Mouse (Mus musculus) megakaryocyte, embryonic 14.5 days (primary cell): ENCODE results near the gene Mboat2. TPM values are rescaled to one million over a fixed set of nuclear protein-coding genes. Genes with fewer than 3 reads are reported as not detected.

Experiments used
- H3K27me3 ChIP-seq: replicated peaks from 2 replicates; pipeline ENCODE3; 2012; ENCODE audit warnings: inconsistent platforms
- H3K36me3 ChIP-seq: replicated peaks from 2 replicates; pipeline ENCODE3; 2012; ENCODE audit warnings: low read length, inconsistent platforms, mixed read lengths
- H3K4me1 ChIP-seq: 2 replicates; pipeline ENCODE4 v1.6.1; 2012; ENCODE audit warnings: inconsistent platforms
- H3K4me3 ChIP-seq: replicated peaks from 2 replicates; pipeline ENCODE3; 2012; ENCODE audit warnings: moderate library complexity, mild to moderate bottlenecking, inconsistent platforms
- H3K9me3 ChIP-seq: 2 replicates; pipeline ENCODE4 v1.6.1; 2012; ENCODE audit warnings: inconsistent platforms
- FLI1 ChIP-seq: IDR thresholded peaks from 2 replicates; pipeline ENCODE4 v1.6.1; 2012; ENCODE audit warnings: low read length, inconsistent platforms, mixed read lengths
- GATA1 ChIP-seq: IDR thresholded peaks from 3 replicates; pipeline ENCODE4 v1.6.1; 2012; ENCODE audit warnings: mixed read lengths, low read length, inconsistent platforms, borderline replicate concordance
- polyA plus RNA-seq: library from polyadenylated mRNA; stranded (reverse); fragments of >175 nt; gene quantifications from 2 replicates; pipeline ENCODE4 v1.2.3, GENCODE M21; 2012; ENCODE audit warnings: low replicate concordance; ENCODE audit not compliant: insufficient read depth

Gene Mboat2
- polyA plus RNA-seq, result 1.6 and 3.3 TPM in 2 replicates

DNA sequence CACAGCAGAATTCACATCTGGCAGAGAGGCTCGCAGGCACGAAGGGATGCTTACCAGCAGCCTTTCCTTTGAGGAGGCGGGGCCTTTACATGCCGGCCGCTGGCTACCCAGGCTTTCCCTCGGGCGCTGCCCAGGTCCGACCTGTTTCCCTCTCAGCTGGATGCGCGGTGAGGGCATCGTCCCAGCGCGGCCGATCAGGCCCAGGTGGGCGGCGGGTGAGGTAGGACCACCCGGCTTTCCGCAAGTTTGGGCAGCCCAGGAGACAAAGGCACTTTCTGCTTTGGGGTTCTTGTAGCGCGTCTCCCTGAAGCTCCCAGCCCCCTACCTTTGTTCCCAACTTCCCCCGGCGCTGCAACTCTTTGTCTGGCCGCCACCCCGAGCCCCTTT is at the start of gene Mboat2:
Gene Mboat2 (plus strand): TSS at position 114 of the 387 bp plus-strand sequence.
- Histone ChIP-seq H3K27me3 (peaks cover 16% of the 10 kb centered on the region), H3K4me1 (peaks cover 34% of the 10 kb centered on the region)
- TF ChIP-seq GATA1, result no peak
- TF ChIP-seq FLI1, result no peak

DNA sequence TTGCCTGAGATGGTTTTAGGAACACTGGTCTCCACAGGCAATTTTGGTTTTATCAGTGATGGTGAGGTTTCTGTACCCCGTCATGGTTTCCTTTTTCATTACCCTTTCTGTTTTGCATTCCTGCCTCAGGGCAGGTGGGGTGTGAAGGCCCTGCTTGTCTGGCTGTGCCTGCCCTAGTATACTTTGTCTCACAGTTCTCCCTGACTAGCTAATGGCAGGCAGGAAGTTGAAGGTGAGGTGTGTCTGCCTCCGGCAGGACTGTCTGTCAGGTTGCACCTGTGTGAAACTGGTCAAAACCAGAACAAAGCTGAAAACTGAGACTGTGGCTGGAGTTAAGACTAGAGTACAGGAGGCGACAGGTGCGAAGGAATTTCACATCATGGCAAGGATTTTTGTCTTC is 46.9 kb upstream of the Mboat2 start:
- Histone ChIP-seq H3K27me3 (peaks cover 4% of the 10 kb centered on the region), H3K4me3 (no peak overlapping the region), H3K4me1 (peaks cover 20% of the 10 kb centered on the region), H3K36me3 (no peaks in the 10 kb centered on the region), H3K9me3 (no peaks in the 10 kb centered on the region)
- TF ChIP-seq GATA1 (no peak), FLI1 (no peak)

More for the DNA sequence above, at the start of gene Mboat2:
- Histone ChIP-seq H3K4me3 (peak within 1 kb of the TSS; percentile 98), H3K36me3 (no peaks in the 10 kb centered on the region), H3K9me3 (no peaks in the 10 kb centered on the region)

DNA sequence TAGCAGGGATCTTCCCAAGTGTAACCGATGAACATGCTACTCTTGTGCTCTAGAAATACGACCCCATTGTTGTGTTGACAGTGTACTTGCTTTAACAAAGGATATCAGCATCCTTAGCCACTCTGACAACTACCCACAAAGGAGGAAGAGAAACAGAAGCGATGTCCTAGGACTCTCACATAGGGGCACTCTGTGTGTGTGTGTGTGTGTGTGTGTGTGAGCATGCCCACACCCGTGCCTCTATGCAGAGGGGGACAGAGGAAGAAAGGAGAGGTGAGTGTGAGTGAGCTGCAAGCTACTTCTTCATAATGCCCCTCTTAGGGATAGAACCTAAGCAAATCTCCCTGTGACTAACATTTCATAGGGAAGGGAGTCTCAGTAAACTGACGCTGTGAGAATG is 44.8 kb upstream of the Mboat2 start:
- TF ChIP-seq GATA1, result no peak
- TF ChIP-seq FLI1, result no peak
- H3K4me1 ChIP-seq, result peaks cover 22% of the 10 kb centered on the region
- H3K27me3 ChIP-seq, result peaks cover 4% of the 10 kb centered on the region
- H3K4me3 ChIP-seq, result no peak overlapping the region
- H3K9me3 ChIP-seq, result no peaks in the 10 kb centered on the region
- H3K36me3 ChIP-seq, result no peaks in the 10 kb centered on the region

DNA sequence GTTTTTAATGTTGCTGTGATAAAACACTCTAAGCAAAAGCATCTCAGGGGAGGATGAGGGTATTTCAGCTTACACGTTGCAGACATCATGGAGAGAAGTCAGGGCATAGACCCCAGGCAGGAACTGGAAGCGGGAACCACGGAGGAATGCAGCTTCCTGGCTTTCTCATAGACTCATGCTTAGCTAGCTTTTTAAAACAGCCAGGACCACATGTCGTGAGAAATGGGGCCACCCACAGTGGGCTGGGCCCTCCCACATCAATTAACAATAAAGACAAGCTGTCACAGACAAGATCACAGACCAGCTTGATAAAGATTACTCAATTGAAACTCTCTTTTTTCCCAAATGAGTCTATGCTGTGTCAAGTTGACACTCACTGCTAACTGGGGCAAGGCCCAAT is 44.4 kb upstream of the Mboat2 start:
- peaks cover 22% of the 10 kb centered on the region for H3K4me1 ChIP-seq
- TF ChIP-seq GATA1, result no peak

DNA sequence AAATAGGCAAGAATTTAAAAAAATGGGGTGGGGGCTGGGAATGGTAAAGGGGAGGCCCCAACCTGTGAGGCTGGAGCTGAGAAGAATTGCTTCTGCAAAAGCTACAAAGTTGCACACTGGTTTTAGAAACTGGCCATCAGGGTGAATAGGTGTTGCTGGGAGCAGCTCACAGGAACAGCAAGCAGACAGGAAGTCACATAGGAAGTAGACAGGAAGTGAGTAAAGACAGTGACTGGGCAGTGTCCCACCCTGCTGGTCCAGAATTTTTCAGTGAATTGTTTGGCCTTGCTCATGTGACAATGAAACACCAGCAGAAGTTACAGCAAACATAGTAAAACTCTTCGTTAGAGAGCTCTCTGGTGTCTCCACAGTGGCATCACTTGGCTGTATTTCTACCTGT is 41.0 kb upstream of the Mboat2 start:
- Histone ChIP-seq H3K4me1 (peaks cover 24% of the 10 kb centered on the region), H3K27me3 (no peaks in the 10 kb centered on the region), H3K9me3 (no peaks in the 10 kb centered on the region), H3K4me3 (no peak overlapping the region), H3K36me3 (no peaks in the 10 kb centered on the region)
- no peak for TF ChIP-seq GATA1
- TF ChIP-seq FLI1, result no peak

More for the DNA sequence above, 44.4 kb upstream of the Mboat2 start:
- Histone ChIP-seq H3K9me3 (no peaks in the 10 kb centered on the region), H3K27me3 (peaks cover 4% of the 10 kb centered on the region), H3K36me3 (no peaks in the 10 kb centered on the region), H3K4me3 (no peak overlapping the region)

DNA sequence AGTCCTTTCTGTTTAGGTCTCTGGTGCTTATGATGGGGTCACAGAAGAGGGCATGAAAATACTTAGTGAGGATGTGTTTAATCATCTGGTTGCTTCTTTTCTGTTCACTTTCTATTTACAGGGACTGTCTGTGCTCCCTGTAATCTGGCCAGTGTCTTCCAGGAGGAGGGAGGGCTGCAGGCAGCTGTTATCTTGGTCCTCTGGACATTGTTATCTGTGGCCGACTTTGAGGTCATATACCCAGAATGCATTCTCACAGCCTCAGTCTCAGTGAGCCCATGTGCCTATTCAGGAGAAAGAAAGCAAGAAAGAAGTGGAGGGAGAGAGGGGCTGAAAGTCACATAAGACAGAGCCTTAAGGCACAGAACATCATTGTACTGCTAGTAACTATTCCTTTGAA is 19.4 kb upstream of the Mboat2 start:
- Histone ChIP-seq H3K27me3 (peaks cover 12% of the 10 kb centered on the region), H3K9me3 (peaks cover 18% of the 10 kb centered on the region), H3K4me1 (peaks cover 11% of the 10 kb centered on the region), H3K36me3 (no peaks in the 10 kb centered on the region), H3K4me3 (no peak overlapping the region)
- TF ChIP-seq GATA1 (no peak), FLI1 (no peak)

DNA sequence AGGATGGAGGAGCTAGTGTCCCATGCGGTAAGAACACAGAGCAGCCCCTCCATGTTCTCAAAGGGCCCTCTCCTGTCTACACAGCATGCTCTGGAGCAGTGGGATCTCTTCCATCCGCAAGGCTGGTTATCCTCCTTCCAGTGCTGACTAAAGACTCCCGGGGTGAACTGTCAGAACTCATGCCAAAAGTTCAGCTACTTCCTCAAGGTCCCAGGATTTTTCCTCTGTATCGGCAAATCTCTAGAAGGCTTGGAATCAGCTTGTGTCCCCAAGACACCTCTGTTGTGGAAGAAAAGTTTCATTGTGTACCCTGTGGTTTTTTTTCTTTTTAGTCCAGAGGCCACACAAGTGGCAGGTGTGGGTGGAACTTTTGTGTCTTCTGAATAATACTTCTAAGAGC is 18.8 kb upstream of the Mboat2 start:
- Histone ChIP-seq H3K27me3 (peaks cover 12% of the 10 kb centered on the region), H3K36me3 (no peaks in the 10 kb centered on the region), H3K9me3 (peaks cover 15% of the 10 kb centered on the region), H3K4me3 (no peak overlapping the region), H3K4me1 (peaks cover 11% of the 10 kb centered on the region)
- no peak for TF ChIP-seq FLI1
- TF ChIP-seq GATA1, result no peak

DNA sequence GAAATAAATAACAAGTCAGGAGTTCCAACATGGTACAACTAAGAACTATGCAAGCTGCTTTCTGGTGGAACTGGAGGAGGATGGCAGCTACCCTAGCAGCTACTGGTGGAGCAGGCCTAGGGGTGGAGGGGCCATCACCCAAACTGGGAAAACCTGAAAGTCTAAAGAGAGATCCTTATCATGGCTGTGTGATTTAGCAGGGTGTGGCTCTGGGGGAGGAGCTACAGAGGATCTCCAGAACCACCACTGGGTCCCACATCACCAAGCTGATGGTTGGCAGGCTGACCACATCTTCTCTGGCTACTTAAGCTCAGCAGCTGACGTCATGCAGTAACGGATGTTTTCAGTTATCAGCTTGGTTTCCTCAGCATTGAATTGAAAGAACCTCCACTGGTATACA is 7.8 kb upstream of the Mboat2 start:
- H3K36me3 ChIP-seq, result no peaks in the 10 kb centered on the region
- no peak overlapping the region for H3K4me3 ChIP-seq
- H3K27me3 ChIP-seq, result no peaks in the 10 kb centered on the region
- TF ChIP-seq FLI1, result no peak
- TF ChIP-seq GATA1, result no peak
- H3K4me1 ChIP-seq, result peaks cover 9% of the 10 kb centered on the region
- no peaks in the 10 kb centered on the region for H3K9me3 ChIP-seq

DNA sequence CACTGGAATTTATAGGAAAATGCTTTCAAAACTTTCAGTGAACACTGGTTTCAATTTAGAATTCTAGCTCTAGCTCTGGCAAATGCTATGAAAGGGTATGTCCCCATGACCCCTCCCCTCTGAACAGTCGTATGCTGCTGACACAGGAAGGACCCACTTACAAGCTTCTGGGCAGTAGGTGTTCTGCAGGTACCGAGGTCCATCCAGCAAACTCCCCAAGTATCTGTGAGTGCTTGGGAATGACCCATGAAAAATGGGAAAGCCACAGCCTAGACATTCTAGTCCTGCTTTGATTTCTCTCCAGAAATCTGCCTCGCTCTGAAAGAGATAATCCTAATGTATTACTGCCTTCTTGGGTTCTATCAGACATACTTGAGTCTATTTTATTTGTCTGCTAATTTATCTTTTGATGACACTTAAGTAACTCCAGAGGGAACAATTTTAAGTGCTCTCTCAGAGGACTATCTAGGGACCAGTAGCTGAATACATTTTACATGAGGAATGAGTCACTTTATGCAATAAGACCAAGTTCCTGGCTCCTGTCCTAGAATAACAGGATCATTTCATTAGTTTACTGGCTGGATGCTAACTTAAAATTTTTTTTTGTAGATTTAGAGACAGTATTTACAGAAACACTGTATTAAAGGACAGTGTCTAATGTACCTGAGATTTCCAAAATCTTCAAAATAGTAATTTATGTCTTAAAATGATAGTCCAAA is 6.9 kb upstream of the Mboat2 start:
- Histone ChIP-seq H3K36me3 (no peaks in the 10 kb centered on the region), H3K27me3 (no peaks in the 10 kb centered on the region), H3K4me3 (no peak overlapping the region), H3K9me3 (no peaks in the 10 kb centered on the region), H3K4me1 (peaks cover 9% of the 10 kb centered on the region)
- TF ChIP-seq FLI1 (no peak), GATA1 (no peak)

DNA sequence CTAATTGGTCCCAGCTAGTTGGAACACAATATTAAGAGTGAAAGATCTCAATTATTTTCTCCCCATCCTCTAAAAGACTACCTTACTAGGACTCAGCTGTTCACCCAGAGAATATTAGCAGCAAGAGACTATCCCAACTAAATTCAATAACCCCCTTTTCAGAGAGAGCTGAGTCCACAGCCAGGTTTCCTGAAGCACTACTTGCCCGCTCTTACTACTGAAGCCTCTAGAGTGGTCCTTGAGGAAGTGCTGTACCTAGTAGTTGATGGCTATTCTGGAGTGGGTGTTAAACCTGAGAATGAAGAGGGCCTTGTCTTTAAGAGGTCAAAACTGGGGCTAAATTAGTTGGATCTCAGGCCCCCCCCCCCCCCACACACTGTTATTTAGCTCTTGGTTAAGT is 593 bp upstream of the Mboat2 start:
- no peak for TF ChIP-seq FLI1
- TF ChIP-seq GATA1, result no peak
- Histone ChIP-seq H3K4me3 (no peak overlapping the region), H3K4me1 (peaks cover 34% of the 10 kb centered on the region), H3K36me3 (no peaks in the 10 kb centered on the region), H3K9me3 (no peaks in the 10 kb centered on the region), H3K27me3 (peaks cover 16% of the 10 kb centered on the region)
